Mouse (Mus musculus): Measurements from ENCODE around the gene Hectd1. TPM values are rescaled to one million over a fixed set of nuclear protein-coding genes. Genes with fewer than 3 reads are reported as not detected.

Hectd1 gene
- total RNA-seq, 2 experiments from 2014 or later: 83.8 to 88.8 TPM

GRCm38 (mm10) chr12:51718617-51719016 lies 110.7 kb downstream of the Hectd1 start:
- no peak for DNase-seq (ENCODE audit: low spot score in 2 of 2)
- intact Hi-C loops (cut with DNase I): no loop called here

- intact Hi-C loops (cut with DNase I): no loop called here
- DNase-seq (ENCODE audit: low spot score in 2 of 2): no peak
Observed at GRCm38 (mm10) chr12:51712685-51713084, 116.7 kb downstream of the Hectd1 start.

GRCm38 (mm10) chr12:51710154-51710553 lies 119.2 kb downstream of the Hectd1 start:
- intact Hi-C loops (cut with DNase I): no loop called here
- no peak for DNase-seq (ENCODE audit: low spot score in 2 of 2)

- intact Hi-C loops (cut with DNase I): no loop called here
- DNase-seq (ENCODE audit: low spot score in 2 of 2): peak in 1 of 2 experiments; percentile 20
Observed at GRCm38 (mm10) chr12:51709741-51710140, 119.6 kb downstream of the Hectd1 start.

- DNase-seq (ENCODE audit: low spot score in 2 of 2): peak; percentile 74 to 77
- intact Hi-C loops (cut with DNase I): no loop called here
Observed at GRCm38 (mm10) chr12:51708941-51709686, 120.2 kb downstream of the Hectd1 start.

- intact Hi-C loops (cut with DNase I): no loop called here
- DNase-seq (ENCODE audit: low spot score in 2 of 2): no peak
Observed at GRCm38 (mm10) chr12:51706673-51707235, 122.6 kb downstream of the Hectd1 start.

- DNase-seq (ENCODE audit: low spot score in 2 of 2): no peak
- intact Hi-C loops (cut with DNase I): no loop called here
Observed at GRCm38 (mm10) chr12:51705778-51706177, 123.6 kb downstream of the Hectd1 start.

GRCm38 (mm10) chr12:51704572-51704971 lies 124.8 kb downstream of the Hectd1 start:
- no peak for DNase-seq (ENCODE audit: low spot score in 2 of 2)
- intact Hi-C loops (cut with DNase I): no loop called here

GRCm38 (mm10) chr12:51703859-51704258 lies 125.5 kb downstream of the Hectd1 start:
- intact Hi-C loops (cut with DNase I): no loop called here
- DNase-seq (ENCODE audit: low spot score in 2 of 2): no peak

GRCm38 (mm10) chr12:51701723-51702122 lies 127.6 kb downstream of the Hectd1 start:
- no peak for DNase-seq (ENCODE audit: low spot score in 2 of 2)
- intact Hi-C loops (cut with DNase I): no loop called here

- no peak for DNase-seq (ENCODE audit: low spot score in 2 of 2)
- intact Hi-C loops (cut with DNase I): no loop called here
Observed at GRCm38 (mm10) chr12:51699623-51700393, 129.5 kb downstream of the Hectd1 start.

- intact Hi-C loops (cut with DNase I): no loop called here
- DNase-seq (ENCODE audit: low spot score in 2 of 2): no peak
Observed at GRCm38 (mm10) chr12:51696157-51696556, 133.2 kb downstream of the Hectd1 start.

- DNase-seq (ENCODE audit: low spot score in 2 of 2): no peak
- intact Hi-C loops (cut with DNase I): loop anchor here (5.0 kb wide), 1 partner anchor 42 kb away; no protein-coding TSS in a partner anchor
Observed at GRCm38 (mm10) chr12:51694966-51695365, 134.4 kb downstream of the Hectd1 start.

- DNase-seq (ENCODE audit: low spot score in 2 of 2): no peak
- intact Hi-C loops (cut with DNase I): loop anchor here (5.0 kb wide), 1 partner anchor 43 kb away; no protein-coding TSS in a partner anchor
Observed at GRCm38 (mm10) chr12:51694096-51694495, 135.2 kb downstream of the Hectd1 start.

Other genes starting within 250 kb of the Hectd1 start
- 10 to 100 TPM; 31.4 to 42.6 TPM for gene Coch, start 236.2 kb downstream of the Hectd1 start, total RNA-seq (2021)
- gene Ap4s1, start 138.5 kb downstream of the Hectd1 start, total RNA-seq (2021): 10 to 100 TPM; 43.8 to 45.8 TPM
- 10 to 100 TPM; 75.9 to 77.6 TPM for gene Strn3, start 137.6 kb downstream of the Hectd1 start, total RNA-seq (2021)
- 1 to 10 TPM; 6.9 to 7.2 TPM for gene Heatr5a, start 141.8 kb upstream of the Hectd1 start, total RNA-seq (2021)
- 10 to 100 TPM; 10.7 to 10.8 TPM for gene Dtd2, start 177.0 kb upstream of the Hectd1 start, total RNA-seq (2021)
- gene Gpr33, start 198.5 kb upstream of the Hectd1 start, total RNA-seq (2021): not detected